Comparison of ENCODE assay signal across 7 mouse cellular contexts in genomic region chr3:57294742-57295525, GRCm38 (mm10). TPM values are rescaled to one million over a fixed set of nuclear protein-coding genes. Genes with fewer than 3 reads are reported as not detected.
DNase-seq lines count a peak whose midpoint lies in the region; ATAC-seq and TF ChIP-seq lines count a peak whose summit lies in the region.

No protein-coding gene starts in this region.

- H3K4me1 ChIP-seq in embryonic facial prominence, embryonic 12.5 days, result peaks cover 16% of the 10 kb centered on the region; the same call in 1 of the 2 replicates
- H3K4me1 ChIP-seq in heart, embryonic 14.5 days (ENCODE audit: control insufficient read depth in 2 of 2, insufficient read depth in 2 of 2, low read length in 2 of 2), result peaks cover 0 to 5% of the 10 kb centered on the region in 2 experiments; a peak in 2 of 4 replicates
- H3K4me1 ChIP-seq in kidney, postnatal 0 days (replicated peaks; ENCODE audit: insufficient read depth, low read length), result peaks cover 8% of the 10 kb centered on the region; the same call in 1 of the 2 replicates
- no peaks in the 10 kb centered on the region for H3K4me1 ChIP-seq in megakaryocyte, embryonic 14.5 days

- 0 out of 2 replicates have a peak, but pooled peaks have one; percentile 41 for ATAC-seq in embryonic facial prominence, embryonic 12.5 days (ENCODE audit: insufficient number of reproducible peaks, insufficient read depth, low FRiP score, low TSS enrichment)
- peak; percentile 77 for ATAC-seq in heart, embryonic 14.5 days (ENCODE audit: insufficient number of reproducible peaks, insufficient read depth, low FRiP score, low read depth)
- peak; percentile 64 for ATAC-seq in kidney, postnatal 0 days (replicated peaks; ENCODE audit: low FRiP score, low read depth)

- H3K9ac ChIP-seq in embryonic facial prominence, embryonic 12.5 days, result no peak overlapping the region
- H3K9ac ChIP-seq in heart, embryonic 14.5 days (ENCODE audit: low read length), result peak overlapping the region; percentile 73
- H3K9ac ChIP-seq in kidney, postnatal 0 days (ENCODE audit: low read depth, low read length), result peak overlapping the region; percentile 49

- H3K36me3 ChIP-seq in C2C12 (ENCODE audit: control insufficient read depth, insufficient read depth), result peaks cover 37% of the 10 kb centered on the region
- H3K36me3 ChIP-seq in embryonic facial prominence, embryonic 12.5 days, result no peaks in the 10 kb centered on the region
- H3K36me3 ChIP-seq in heart, embryonic 14.5 days (ENCODE audit: control insufficient read depth, insufficient read depth, low read length), result peaks cover 6% of the 10 kb centered on the region; the same call in 1 of the 2 replicates
- no peaks in the 10 kb centered on the region for H3K36me3 ChIP-seq in kidney, postnatal 0 days (ENCODE audit: insufficient read depth, low read length)
- H3K36me3 ChIP-seq in megakaryocyte, embryonic 14.5 days (replicated peaks; ENCODE audit: low read length), result no peaks in the 10 kb centered on the region

- no peak for TF ChIP-seq CTCF in C2C12 (IDR thresholded peaks at IDR 0.05; ENCODE audit: control insufficient read depth, insufficient read depth, insufficient read length)
- TF ChIP-seq CTCF in kidney, postnatal 0 days (IDR thresholded peaks at IDR 0.05; ENCODE audit: low read depth), result peak; percentile 33

- H3K4me2 ChIP-seq in embryonic facial prominence, embryonic 12.5 days (replicated peaks), result no peak overlapping the region
- H3K4me2 ChIP-seq in heart, embryonic 14.5 days (ENCODE audit: low read length), result peak overlapping the region; percentile 53
- H3K4me2 ChIP-seq in kidney, postnatal 0 days (ENCODE audit: low read length), result peak overlapping the region; percentile 47

- H3K9me3 ChIP-seq in embryonic facial prominence, embryonic 12.5 days, result no peaks in the 10 kb centered on the region
- H3K9me3 ChIP-seq in heart, embryonic 14.5 days (ENCODE audit: control insufficient read depth, low read length), result no peaks in the 10 kb centered on the region
- no peaks in the 10 kb centered on the region for H3K9me3 ChIP-seq in kidney, postnatal 0 days (replicated peaks; ENCODE audit: low read length)
- peaks cover 10% of the 10 kb centered on the region; the same call in 1 of the 2 replicates for H3K9me3 ChIP-seq in megakaryocyte, embryonic 14.5 days

- DNase-seq in 3134 (ENCODE audit: extremely low read depth, insufficient read length, low spot score), result peak; percentile 80
- DNase-seq in kidney, postnatal 0 days (ENCODE audit: low spot score), result peak; percentile 90
- DNase-seq in B cell, adult 2 months, result no peak

- H3K27me3 ChIP-seq in C2C12 (ENCODE audit: control insufficient read depth, insufficient read depth, insufficient read length), result no peaks in the 10 kb centered on the region
- no peaks in the 10 kb centered on the region for H3K27me3 ChIP-seq in embryonic facial prominence, embryonic 12.5 days
- no peaks in the 10 kb centered on the region for H3K27me3 ChIP-seq in heart, embryonic 14.5 days (ENCODE audit: control insufficient read depth, insufficient read depth, low read length)
- H3K27me3 ChIP-seq in kidney, postnatal 0 days (ENCODE audit: insufficient read depth, low read length), result no peaks in the 10 kb centered on the region
- H3K27me3 ChIP-seq in megakaryocyte, embryonic 14.5 days (replicated peaks), result no peaks in the 10 kb centered on the region

- peak overlapping the region; percentile 59 for H3K4me3 ChIP-seq in C2C12 (ENCODE audit: insufficient read depth, poor library complexity, severe bottlenecking)
- no peak overlapping the region for H3K4me3 ChIP-seq in embryonic facial prominence, embryonic 12.5 days
- peak overlapping the region; percentile 43 to 56 for H3K4me3 ChIP-seq in heart, embryonic 14.5 days (ENCODE audit: control insufficient read depth in 1 of 2, insufficient read depth in 1 of 2, low read depth in 1 of 2, low read length in 2 of 2)
- peak overlapping the region; percentile 39 for H3K4me3 ChIP-seq in kidney, postnatal 0 days (replicated peaks; ENCODE audit: low read depth, low read length)
- peak overlapping the region; percentile 20 for H3K4me3 ChIP-seq in megakaryocyte, embryonic 14.5 days (replicated peaks)

- peaks cover 51% of the 10 kb centered on the region for H3K79me2 ChIP-seq in C2C12 (ENCODE audit: control insufficient read depth, insufficient read depth)

- peak overlapping the region; percentile 94 for H3ac ChIP-seq in C2C12 (ENCODE audit: control insufficient read depth, insufficient read length, low read depth)

- 56% methylated on average over 21 of the region's 21 CpGs for WGBS in embryonic facial prominence, embryonic 12.5 days
- 59% methylated on average over 21 of the region's 21 CpGs for WGBS in heart, embryonic 14.5 days
- WGBS in kidney, postnatal 0 days, result 17% methylated on average over 21 of the region's 21 CpGs

- peak overlapping the region; percentile 47 for H3K27ac ChIP-seq in embryonic facial prominence, embryonic 12.5 days
- peak overlapping the region; percentile 87 to 98 for H3K27ac ChIP-seq in heart, embryonic 14.5 days (replicated peaks in 1 of 2; ENCODE audit: control insufficient read depth in 1 of 2, insufficient read depth in 1 of 2, low read depth in 2 of 2, low read length in 2 of 2)
- peak overlapping the region; percentile 90 for H3K27ac ChIP-seq in kidney, postnatal 0 days

- peaks cover 45% of the 10 kb centered on the region for H3K79me3 ChIP-seq in C2C12 (ENCODE audit: low read depth)

TF ChIP-seq in C2C12, 6 proteins besides CTCF, POLR2A, EP300 and RAD21:
- TF ChIP-seq FOSL1 (IDR thresholded peaks at IDR 0.05; ENCODE audit: insufficient read depth, low read length, poor library complexity, severe bottlenecking) (no peak), MAX (IDR thresholded peaks at IDR 0.05) (peak; percentile 56)

RNA-seq across cellular contexts. Expression of gene Tm4sf1, which starts 6.9 kb away (rescaled TPM):
- polyA plus RNA-seq in C2C12 (2012; fragmentation: generic; extraction: Trizol), result 963 TPM
- polyA plus RNA-seq in embryonic facial prominence, embryonic 12.5 days (2016; fragmentation: Nextera tagmentation; extraction: Ambion mirVana), result 21.3 and 21.7 TPM in 2 replicates
- polyA plus RNA-seq in heart, embryonic 14.5 days (2014; fragmentation: Nextera tagmentation; extraction: Ambion mirVana), result 308 and 338 TPM in 2 replicates
- 386 and 407 TPM in 2 replicates for polyA plus RNA-seq in kidney, postnatal 0 days (2015; fragmentation: Nextera tagmentation; extraction: Ambion mirVana)
- polyA plus RNA-seq in megakaryocyte, embryonic 14.5 days (2012; ENCODE audit: insufficient read depth, low replicate concordance), result not detected in 2 replicates

Comparison
In these comparisons a context has a peak if more than half of its experiments do, and no peak if none do; other contexts are left out.
1. DNase-seq: peak in 3134 (single experiment) and kidney, postnatal 0 days (single experiment); none in B cell, adult 2 months (0 of 2).
2. RNA of gene Tm4sf1, which starts 6.9 kb away (polyA plus RNA-seq): 963 TPM in C2C12 (single experiment), 386 to 407 TPM in kidney, postnatal 0 days, 308 to 338 TPM in heart, embryonic 14.5 days and 21.3 to 21.7 TPM in embryonic facial prominence, embryonic 12.5 days; not detected in megakaryocyte, embryonic 14.5 days; every median in the first group is over 10 times any median in the second.
3. Peak in every context shown above with its lines, with median percentiles within 50 percentile points of each other: ATAC-seq and H3K27ac ChIP-seq.